Mouse (Mus musculus): ENCODE results near the gene Olfr1410.

Gene Olfr1410

GRCm38 (mm10) chr1:92640393-92640792 lies 34.8 kb downstream of the Olfr1410 start:
- no peak for DNase-seq (ENCODE audit: low spot score)

- DNase-seq (ENCODE audit: low spot score) = peak; percentile 85
These were observed 36.1 kb downstream of the Olfr1410 start, which contains the start of gene Cops9 for GRCm38 (mm10) chr1:92641514-92642272. Cops9 (minus strand) TSS chr1:92641985.

- no peak for DNase-seq (ENCODE audit: low spot score)
These were observed 38.1 kb downstream of the Olfr1410 start for GRCm38 (mm10) chr1:92643691-92644090.

- DNase-seq (ENCODE audit: low spot score) = no peak
These were observed 39.3 kb downstream of the Olfr1410 start for GRCm38 (mm10) chr1:92644916-92645315.

- no peak for DNase-seq (ENCODE audit: low spot score)
These were observed 40.5 kb downstream of the Olfr1410 start for GRCm38 (mm10) chr1:92646111-92646510.

GRCm38 (mm10) chr1:92646601-92647000 lies 41.0 kb downstream of the Olfr1410 start:
- DNase-seq (ENCODE audit: low spot score) = no peak

GRCm38 (mm10) chr1:92647026-92647425 lies 41.4 kb downstream of the Olfr1410 start:
- no peak for DNase-seq (ENCODE audit: low spot score)

GRCm38 (mm10) chr1:92647752-92648151 lies 42.2 kb downstream of the Olfr1410 start:
- peak; percentile 74 for DNase-seq (ENCODE audit: low spot score)

- no peak for DNase-seq (ENCODE audit: low spot score)
These were observed 42.6 kb downstream of the Olfr1410 start for GRCm38 (mm10) chr1:92648197-92648596.

- DNase-seq (ENCODE audit: low spot score) = peak; percentile 52
These were observed 43.1 kb downstream of the Olfr1410 start, which contains the start of gene Otos for GRCm38 (mm10) chr1:92648673-92649072. Otos (minus strand) TSS chr1:92648841.

- DNase-seq (ENCODE audit: low spot score) = no peak
These were observed 45.9 kb downstream of the Olfr1410 start for GRCm38 (mm10) chr1:92651467-92651866.

- no peak for DNase-seq (ENCODE audit: low spot score)
These were observed 47.6 kb downstream of the Olfr1410 start for GRCm38 (mm10) chr1:92653179-92653578.

GRCm38 (mm10) chr1:92654676-92655075 lies 49.1 kb downstream of the Olfr1410 start:
- no peak for DNase-seq (ENCODE audit: low spot score)

GRCm38 (mm10) chr1:92657025-92657820 lies 51.6 kb downstream of the Olfr1410 start:
- DNase-seq (ENCODE audit: low spot score) = no peak

- no peak for DNase-seq (ENCODE audit: low spot score)
These were observed 53.8 kb downstream of the Olfr1410 start for GRCm38 (mm10) chr1:92659392-92659791.
